Mouse (Mus musculus) heart, embryonic 11.5 days (tissue): ENCODE measurements around the gene Gm20388. TPM values are rescaled to one million over a fixed set of nuclear protein-coding genes. Genes with fewer than 3 reads are reported as not detected.
A peak's percentile ranks its signal among the peaks of the same experiment; 100 is the strongest.

Source experiments
- ATAC-seq: fragments of 200-750 bp; cut with Nextera tagmentation; replicated peaks from 2 replicates; pipeline ENCODE4 v1.8.0; 2017; ENCODE audit warnings: moderate library complexity; ENCODE audit not compliant: insufficient number of reproducible peaks, low FRiP score, low TSS enrichment
- H3K27ac ChIP-seq: fragments of 300-500 bp; sonication (generic); 2 replicates; pipeline ENCODE4 v1.5.1; 2014; ENCODE audit warnings: mild to moderate bottlenecking, low read depth, low read length
- H3K27me3 ChIP-seq: fragments of 300-500 bp; sonication (generic); 2 replicates; pipeline ENCODE4 v1.6.1; 2014; ENCODE audit warnings: mild to moderate bottlenecking, low read length, mixed read lengths; ENCODE audit not compliant: control insufficient read depth, insufficient read depth
- H3K36me3 ChIP-seq: fragments of 300-500 bp; sonication (generic); 2 replicates; pipeline ENCODE4 v1.6.1; 2014; ENCODE audit warnings: mild to moderate bottlenecking, low read length, moderate library complexity, mixed read lengths; ENCODE audit not compliant: control insufficient read depth, insufficient read depth
- H3K4me1 ChIP-seq: fragments of 300-500 bp; sonication (generic); 2 replicates; pipeline ENCODE4 v1.6.1; 2014; ENCODE audit warnings: low read length; ENCODE audit not compliant: control insufficient read depth, insufficient read depth
- H3K4me2 ChIP-seq: fragments of 300-500 bp; sonication (generic); 2 replicates; pipeline ENCODE4 v1.6.1; 2014; ENCODE audit warnings: mild to moderate bottlenecking, moderate library complexity
- H3K4me3 ChIP-seq: fragments of 300-500 bp; sonication (generic); 2 replicates; pipeline ENCODE4 v1.5.1; 2014; ENCODE audit warnings: low read depth, low read length
- H3K9ac ChIP-seq: fragments of 300-500 bp; sonication (generic); 2 replicates; pipeline ENCODE4 v1.6.1; 2014; ENCODE audit warnings: mild to moderate bottlenecking, low read depth, low read length, moderate library complexity
- H3K9me3 ChIP-seq: fragments of 300-500 bp; sonication (generic); replicated peaks from 2 replicates; pipeline ENCODE4 v1.6.1; 2016; ENCODE audit warnings: low read length; ENCODE audit not compliant: control insufficient read depth
- WGBS: fragments of 180-500 bp; shearing (Covaris S2); extraction: QIAGEN DNeasy Blood & Tissue Kit; methylation state at CpG from one replicate; pipeline ENCODE4 v1.1.7; 2014; ENCODE audit not compliant: insufficient replicate concordance; 5-methylcytosine and 5-hydroxymethylcytosine counted together
- polyA plus RNA-seq: library from polyadenylated mRNA; unstranded; fragments of >200 nt; fragmentation: Nextera tagmentation; extraction: Ambion mirVana; gene quantifications from 2 replicates; pipeline ENCODE4 v1.2.1, GENCODE M21; 2014

Gene Gm20388
- polyA plus RNA-seq, 1 experiment from 2014 or later, result 6.4 TPM

DNA sequence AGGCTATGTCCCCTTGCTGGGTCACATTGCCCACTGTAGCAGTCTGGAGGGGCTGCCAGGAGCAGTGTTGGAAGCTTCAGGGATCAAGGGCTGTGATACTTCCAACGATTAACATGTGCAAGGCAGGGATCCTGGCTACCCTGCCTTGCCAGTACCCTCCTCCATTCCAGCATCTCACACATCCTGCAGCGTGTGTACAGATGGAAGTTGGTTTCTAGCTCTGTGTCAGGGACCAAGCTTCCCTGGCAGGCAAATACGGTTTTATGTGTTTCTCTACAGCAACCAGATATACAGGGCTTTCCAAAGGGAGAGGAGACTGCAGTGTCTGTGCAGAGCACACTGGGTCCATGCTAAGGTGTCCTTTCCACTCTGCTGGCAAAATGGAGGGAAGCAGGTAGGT lies 1794.5 kb downstream of the Gm20388 start:
- no peak for ATAC-seq
- H3K36me3 ChIP-seq, result no peaks in the 10 kb centered on the region

GRCm38 (mm10) chr8:121706956-121707355 lies 1796.3 kb downstream of the Gm20388 start:
- H3K36me3 ChIP-seq, result no peaks in the 10 kb centered on the region
- no peaks in the 10 kb centered on the region for H3K4me1 ChIP-seq
- H3K9me3 ChIP-seq, result no peaks in the 10 kb centered on the region
- H3K4me2 ChIP-seq, result no peak overlapping the region
- H3K9ac ChIP-seq, result no peak overlapping the region
- no peak overlapping the region for H3K27ac ChIP-seq
- H3K27me3 ChIP-seq, result peaks cover 11% of the 10 kb centered on the region
- no peak for ATAC-seq
- WGBS, result 74% methylated on average over 11 of the region's 11 CpGs
- H3K4me3 ChIP-seq, result no peak overlapping the region

More for the DNA sequence above, 1794.5 kb downstream of the Gm20388 start:
- Histone ChIP-seq H3K4me3 (no peak overlapping the region), H3K4me2 (no peak overlapping the region), H3K27ac (no peak overlapping the region), H3K9ac (no peak overlapping the region), H3K4me1 (no peaks in the 10 kb centered on the region), H3K9me3 (no peaks in the 10 kb centered on the region), H3K27me3 (peaks cover 11% of the 10 kb centered on the region)
- WGBS, result 49% methylated on average over 3 of the region's 3 CpGs

DNA sequence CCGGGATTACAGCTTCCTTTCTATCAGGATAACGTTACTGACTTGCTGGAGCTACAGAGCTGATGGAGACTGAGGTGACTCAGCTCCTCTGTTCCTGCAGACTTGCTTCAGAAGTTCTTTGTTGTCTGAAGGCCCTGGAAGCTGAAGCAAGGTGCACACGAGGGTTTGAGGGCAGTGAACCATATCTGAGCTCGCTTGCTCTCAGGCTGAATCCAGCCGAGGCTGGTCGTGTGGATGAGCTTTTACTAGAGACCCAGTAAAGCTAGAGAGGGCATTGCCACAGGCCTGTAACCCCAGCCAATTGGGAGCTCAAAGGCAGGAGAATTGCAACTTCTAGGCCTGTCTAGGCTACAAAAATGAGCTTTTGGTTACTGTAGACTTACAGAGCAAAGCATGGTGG lies 1797.8 kb downstream of the Gm20388 start:
- H3K27me3 ChIP-seq, result peaks cover 14% of the 10 kb centered on the region
- no peaks in the 10 kb centered on the region for H3K36me3 ChIP-seq
- H3K9me3 ChIP-seq, result no peaks in the 10 kb centered on the region
- WGBS, result 57% methylated on average over 6 of the region's 6 CpGs
- no peak for ATAC-seq
- H3K4me3 ChIP-seq, result no peak overlapping the region
- no peaks in the 10 kb centered on the region for H3K4me1 ChIP-seq
- H3K4me2 ChIP-seq, result no peak overlapping the region
- H3K9ac ChIP-seq, result no peak overlapping the region
- H3K27ac ChIP-seq, result no peak overlapping the region

- H3K27me3 ChIP-seq, result peaks cover 32% of the 10 kb centered on the region
- WGBS, result 38% methylated on average over 14 of the region's 14 CpGs
- no peak for ATAC-seq
- no peak overlapping the region for H3K27ac ChIP-seq
- H3K9me3 ChIP-seq, result no peaks in the 10 kb centered on the region
- H3K4me3 ChIP-seq, result no peak overlapping the region
- no peaks in the 10 kb centered on the region for H3K4me1 ChIP-seq
- H3K9ac ChIP-seq, result no peak overlapping the region
- peak overlapping the region; percentile 4; the same call in 1 of the 2 replicates for H3K4me2 ChIP-seq
- H3K36me3 ChIP-seq, result no peaks in the 10 kb centered on the region
Measured at GRCm38 (mm10) chr8:121717502-121717901, 1806.9 kb downstream of the Gm20388 start.

DNA sequence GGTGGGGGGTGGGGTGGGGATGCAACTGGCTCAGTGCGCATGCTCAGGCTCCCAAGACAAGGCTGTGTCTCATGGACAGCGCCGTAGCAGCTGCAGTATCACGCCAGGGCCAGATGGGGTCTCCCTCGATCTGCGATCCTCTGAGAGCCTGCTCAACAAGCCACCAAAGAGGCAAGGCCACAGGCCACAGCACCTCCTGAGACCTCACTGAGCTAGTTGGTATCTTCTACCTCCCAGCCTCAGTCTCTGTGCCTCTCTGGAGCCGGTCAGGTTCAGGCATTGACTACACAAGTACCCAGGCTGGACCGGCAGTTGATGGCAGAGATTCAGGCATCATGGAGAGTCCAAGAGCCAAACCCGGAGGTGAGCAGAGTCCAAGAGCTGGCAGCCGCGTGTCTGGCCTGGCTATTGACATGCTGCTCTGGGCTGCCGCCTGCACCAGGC lies 1807.4 kb downstream of the Gm20388 start:
- WGBS, result 28% methylated on average over 12 of the region's 12 CpGs
- no peaks in the 10 kb centered on the region for H3K4me1 ChIP-seq
- H3K9ac ChIP-seq, result no peak overlapping the region
- H3K9me3 ChIP-seq, result no peaks in the 10 kb centered on the region
- H3K27ac ChIP-seq, result no peak overlapping the region
- H3K36me3 ChIP-seq, result no peaks in the 10 kb centered on the region
- no peak overlapping the region for H3K4me3 ChIP-seq
- H3K27me3 ChIP-seq, result peaks cover 29% of the 10 kb centered on the region
- no peak for ATAC-seq
- peak overlapping the region; percentile 4; the same call in 1 of the 2 replicates for H3K4me2 ChIP-seq

- H3K27ac ChIP-seq, result no peak overlapping the region
- WGBS, result 39% methylated on average over 6 of the region's 6 CpGs
- no peak overlapping the region for H3K4me3 ChIP-seq
- H3K4me2 ChIP-seq, result no peak overlapping the region
- no peaks in the 10 kb centered on the region for H3K36me3 ChIP-seq
- peaks cover 29% of the 10 kb centered on the region for H3K27me3 ChIP-seq
- no peak for ATAC-seq
- no peaks in the 10 kb centered on the region for H3K4me1 ChIP-seq
- no peaks in the 10 kb centered on the region for H3K9me3 ChIP-seq
- H3K9ac ChIP-seq, result no peak overlapping the region
Measured at GRCm38 (mm10) chr8:121718925-121719324, 1808.3 kb downstream of the Gm20388 start.

DNA sequence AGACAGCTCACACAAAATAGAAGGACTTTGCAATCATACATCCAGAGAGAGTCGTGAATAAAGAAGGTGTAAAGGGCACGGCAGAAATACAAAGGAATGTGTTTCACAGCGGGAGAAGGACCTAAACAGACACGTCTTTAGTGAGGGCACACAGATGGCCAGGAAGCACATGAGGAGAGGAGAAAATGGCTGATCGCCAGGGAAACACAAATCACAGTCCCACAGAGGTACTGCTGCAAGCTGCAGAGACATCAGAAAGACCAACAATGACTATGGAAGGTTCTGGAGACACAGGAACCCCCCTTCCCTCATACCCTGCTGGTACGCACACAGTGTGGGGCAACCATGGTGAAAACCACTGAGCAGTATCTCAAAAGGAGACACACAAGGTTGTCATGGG lies 1810.4 kb downstream of the Gm20388 start:
- WGBS, result 51% methylated on average over 6 of the region's 6 CpGs
- Histone ChIP-seq H3K9me3 (no peaks in the 10 kb centered on the region), H3K27ac (no peak overlapping the region), H3K27me3 (peaks cover 14% of the 10 kb centered on the region), H3K4me1 (no peaks in the 10 kb centered on the region), H3K9ac (no peak overlapping the region), H3K4me3 (no peak overlapping the region), H3K4me2 (no peak overlapping the region), H3K36me3 (no peaks in the 10 kb centered on the region)
- no peak for ATAC-seq

GRCm38 (mm10) chr8:121723846-121724245 lies 1813.2 kb downstream of the Gm20388 start:
- Histone ChIP-seq H3K4me3 (no peak overlapping the region), H3K4me1 (no peaks in the 10 kb centered on the region), H3K9me3 (no peaks in the 10 kb centered on the region), H3K9ac (no peak overlapping the region), H3K27me3 (peaks cover 18% of the 10 kb centered on the region), H3K27ac (no peak overlapping the region), H3K36me3 (no peaks in the 10 kb centered on the region), H3K4me2 (no peak overlapping the region)
- WGBS, result 71% methylated on average over 12 of the region's 12 CpGs
- no peak for ATAC-seq

DNA sequence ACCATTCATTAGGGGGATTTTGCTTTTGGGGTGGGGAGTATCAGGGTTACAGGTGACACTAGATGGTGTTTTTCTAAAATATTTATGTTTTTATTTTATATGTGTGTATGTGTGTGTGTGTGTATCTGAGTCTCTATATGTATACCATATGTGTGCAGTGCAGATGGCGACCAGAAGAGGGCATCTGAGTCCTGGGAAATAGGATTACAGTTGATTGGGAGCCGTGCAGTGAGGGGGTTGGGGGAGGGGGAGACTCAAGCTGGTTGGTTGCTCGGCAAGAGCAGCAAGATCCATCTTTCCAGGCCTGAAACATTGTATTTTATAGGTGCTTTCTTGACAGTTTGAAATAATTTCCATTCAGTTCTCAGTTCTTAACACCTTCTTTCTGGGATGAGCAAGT lies 1816.5 kb downstream of the Gm20388 start:
- Histone ChIP-seq H3K9me3 (no peaks in the 10 kb centered on the region), H3K27ac (no peak overlapping the region), H3K4me3 (no peak overlapping the region), H3K36me3 (no peaks in the 10 kb centered on the region), H3K4me2 (no peak overlapping the region), H3K9ac (no peak overlapping the region), H3K4me1 (peaks cover 6% of the 10 kb centered on the region; the same call in 1 of the 2 replicates), H3K27me3 (peaks cover 45% of the 10 kb centered on the region)
- ATAC-seq, result no peak
- WGBS, result 54% methylated on average over 3 of the region's 3 CpGs
